Mouse (Mus musculus): Measurements from ENCODE around the gene Saa1. TPM values are rescaled to one million over a fixed set of nuclear protein-coding genes. Genes with fewer than 3 reads are reported as not detected.

Gene Saa1
- polyA plus RNA-seq, 1 experiment from 2014 or later = 0.59 TPM

DNA sequence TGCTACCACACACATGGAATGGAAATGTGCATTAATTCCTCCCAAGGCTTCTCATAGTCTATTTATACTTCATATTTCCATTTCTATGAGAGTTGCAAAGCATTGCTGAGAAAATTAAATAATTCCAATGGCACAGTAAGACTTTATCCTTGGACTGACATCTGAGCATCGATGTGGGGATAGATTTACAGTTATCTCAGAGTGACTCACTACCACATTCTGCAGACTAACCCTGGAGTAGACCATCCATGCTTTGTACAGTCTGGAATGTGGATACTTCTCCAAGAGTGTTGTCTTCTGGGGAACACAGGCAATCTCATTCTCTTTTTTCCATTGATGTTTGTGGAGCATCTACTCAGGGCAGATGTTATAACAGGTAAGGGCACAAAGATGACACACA, 15.2 kb downstream of the Saa1 start:
- no peak overlapping the region for H3K27ac ChIP-seq (ENCODE audit: low read length)
- no peak overlapping the region for H3K9ac ChIP-seq (replicated peaks; ENCODE audit: low read depth, low read length)
- no peak overlapping the region for H3K4me3 ChIP-seq (ENCODE audit: low read depth, low read length)
- H3K36me3 ChIP-seq (ENCODE audit: control insufficient read depth, insufficient read depth, low read length) = no peaks in the 10 kb centered on the region
- ATAC-seq (ENCODE audit: insufficient number of reproducible peaks, insufficient read depth, low FRiP score, low read depth) = no peak
- WGBS = 79% methylated on average over 1 of the region's 1 CpGs
- H3K9me3 ChIP-seq (ENCODE audit: control insufficient read depth, low read depth, low read length) = no peaks in the 10 kb centered on the region
- H3K27me3 ChIP-seq (ENCODE audit: control insufficient read depth, insufficient read depth, low read length) = no peaks in the 10 kb centered on the region
- no peaks in the 10 kb centered on the region for H3K4me1 ChIP-seq (ENCODE audit: control insufficient read depth, insufficient read depth, low read length)
- no peak overlapping the region for H3K4me2 ChIP-seq (replicated peaks; ENCODE audit: low read depth, low read length)

DNA sequence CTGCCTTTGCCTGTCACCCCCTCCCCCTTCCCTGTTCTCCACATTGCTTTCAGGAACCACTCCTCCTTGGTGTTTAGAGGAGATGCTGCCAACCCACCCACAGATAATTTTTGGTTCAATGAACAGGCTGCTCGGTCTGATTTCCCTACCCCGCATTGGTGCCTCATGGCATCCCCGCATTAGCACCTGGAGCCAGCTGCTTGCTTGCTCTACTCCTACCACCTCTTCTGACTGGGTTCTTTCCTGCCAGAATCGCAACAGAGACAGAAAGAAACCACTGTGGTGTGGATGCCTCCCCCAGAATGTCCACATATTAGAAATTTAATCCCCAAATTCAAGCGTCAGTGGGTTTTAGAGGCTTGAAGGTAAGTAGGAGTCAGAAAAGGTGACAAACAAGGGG, 18.4 kb downstream of the Saa1 start:
- Histone ChIP-seq H3K4me3 (ENCODE audit: low read depth, low read length) (no peak overlapping the region), H3K9ac (replicated peaks; ENCODE audit: low read depth, low read length) (no peak overlapping the region), H3K9me3 (ENCODE audit: control insufficient read depth, low read depth, low read length) (no peaks in the 10 kb centered on the region), H3K27ac (ENCODE audit: low read length) (no peak overlapping the region), H3K4me1 (ENCODE audit: control insufficient read depth, insufficient read depth, low read length) (no peaks in the 10 kb centered on the region), H3K27me3 (ENCODE audit: control insufficient read depth, insufficient read depth, low read length) (no peaks in the 10 kb centered on the region), H3K36me3 (ENCODE audit: control insufficient read depth, insufficient read depth, low read length) (no peaks in the 10 kb centered on the region), H3K4me2 (replicated peaks; ENCODE audit: low read depth, low read length) (no peak overlapping the region)
- ATAC-seq (ENCODE audit: insufficient number of reproducible peaks, insufficient read depth, low FRiP score, low read depth) = no peak
- WGBS = 67% methylated on average over 5 of the region's 5 CpGs

GRCm38 (mm10) chr7:46723849-46724248, 18.9 kb downstream of the Saa1 start:
- Histone ChIP-seq H3K36me3 (ENCODE audit: control insufficient read depth, insufficient read depth, low read length) (no peaks in the 10 kb centered on the region), H3K9ac (replicated peaks; ENCODE audit: low read depth, low read length) (no peak overlapping the region), H3K27me3 (ENCODE audit: control insufficient read depth, insufficient read depth, low read length) (no peaks in the 10 kb centered on the region), H3K4me1 (ENCODE audit: control insufficient read depth, insufficient read depth, low read length) (no peaks in the 10 kb centered on the region), H3K4me3 (ENCODE audit: low read depth, low read length) (no peak overlapping the region), H3K9me3 (ENCODE audit: control insufficient read depth, low read depth, low read length) (no peaks in the 10 kb centered on the region), H3K27ac (ENCODE audit: low read length) (no peak overlapping the region), H3K4me2 (replicated peaks; ENCODE audit: low read depth, low read length) (no peak overlapping the region)
- WGBS = 77% methylated on average over 3 of the region's 3 CpGs
- ATAC-seq (ENCODE audit: insufficient number of reproducible peaks, insufficient read depth, low FRiP score, low read depth) = no peak

DNA sequence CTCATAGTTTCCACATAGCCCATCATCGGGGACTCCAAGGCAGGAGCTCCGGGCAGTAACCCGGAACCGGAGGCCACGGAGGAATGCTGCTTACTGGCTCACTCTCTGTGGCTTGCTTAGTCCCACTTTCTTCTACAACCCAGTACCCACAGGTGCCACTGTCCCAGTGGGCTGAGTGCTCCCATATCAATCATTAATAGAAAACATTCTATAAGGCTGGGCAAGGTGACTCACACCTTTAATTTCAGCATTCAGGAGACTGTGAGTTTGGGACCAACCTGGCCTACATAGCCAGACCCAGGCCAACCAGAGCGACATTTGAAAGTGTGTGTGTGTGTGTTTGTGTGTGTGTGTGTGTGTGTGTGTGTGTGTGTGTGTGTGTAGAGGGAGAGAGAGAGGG, 19.4 kb downstream of the Saa1 start:
- H3K4me3 ChIP-seq (ENCODE audit: low read depth, low read length) = no peak overlapping the region
- no peak overlapping the region for H3K4me2 ChIP-seq (replicated peaks; ENCODE audit: low read depth, low read length)
- no peak for ATAC-seq (ENCODE audit: insufficient number of reproducible peaks, insufficient read depth, low FRiP score, low read depth)
- no peaks in the 10 kb centered on the region for H3K36me3 ChIP-seq (ENCODE audit: control insufficient read depth, insufficient read depth, low read length)
- no peak overlapping the region for H3K27ac ChIP-seq (ENCODE audit: low read length)
- 94% methylated on average over 6 of the region's 6 CpGs for WGBS
- no peaks in the 10 kb centered on the region for H3K9me3 ChIP-seq (ENCODE audit: control insufficient read depth, low read depth, low read length)
- no peaks in the 10 kb centered on the region for H3K27me3 ChIP-seq (ENCODE audit: control insufficient read depth, insufficient read depth, low read length)
- H3K9ac ChIP-seq (replicated peaks; ENCODE audit: low read depth, low read length) = no peak overlapping the region
- H3K4me1 ChIP-seq (ENCODE audit: control insufficient read depth, insufficient read depth, low read length) = no peaks in the 10 kb centered on the region

GRCm38 (mm10) chr7:46720460-46720859, 22.3 kb downstream of the Saa1 start:
- no peak overlapping the region for H3K4me3 ChIP-seq (ENCODE audit: low read depth, low read length)
- no peak overlapping the region for H3K27ac ChIP-seq (ENCODE audit: low read length)
- H3K4me1 ChIP-seq (ENCODE audit: control insufficient read depth, insufficient read depth, low read length) = no peaks in the 10 kb centered on the region
- no peaks in the 10 kb centered on the region for H3K36me3 ChIP-seq (ENCODE audit: control insufficient read depth, insufficient read depth, low read length)
- no peak overlapping the region for H3K4me2 ChIP-seq (replicated peaks; ENCODE audit: low read depth, low read length)
- no peak for ATAC-seq (ENCODE audit: insufficient number of reproducible peaks, insufficient read depth, low FRiP score, low read depth)
- H3K9me3 ChIP-seq (ENCODE audit: control insufficient read depth, low read depth, low read length) = no peaks in the 10 kb centered on the region
- WGBS = 71% methylated on average over 9 of the region's 9 CpGs
- no peak overlapping the region for H3K9ac ChIP-seq (replicated peaks; ENCODE audit: low read depth, low read length)
- no peaks in the 10 kb centered on the region for H3K27me3 ChIP-seq (ENCODE audit: control insufficient read depth, insufficient read depth, low read length)

GRCm38 (mm10) chr7:46719526-46719925, 23.3 kb downstream of the Saa1 start:
- H3K4me3 ChIP-seq (ENCODE audit: low read depth, low read length) = no peak overlapping the region
- no peak overlapping the region for H3K9ac ChIP-seq (replicated peaks; ENCODE audit: low read depth, low read length)
- no peak for ATAC-seq (ENCODE audit: insufficient number of reproducible peaks, insufficient read depth, low FRiP score, low read depth)
- H3K4me1 ChIP-seq (ENCODE audit: control insufficient read depth, insufficient read depth, low read length) = no peaks in the 10 kb centered on the region
- no peak overlapping the region for H3K4me2 ChIP-seq (replicated peaks; ENCODE audit: low read depth, low read length)
- H3K27ac ChIP-seq (ENCODE audit: low read length) = no peak overlapping the region
- 0 out of 2 replicates have a peak, but pooled peaks cover 3% of the 10 kb centered on the region for H3K27me3 ChIP-seq (ENCODE audit: control insufficient read depth, insufficient read depth, low read length)
- H3K36me3 ChIP-seq (ENCODE audit: control insufficient read depth, insufficient read depth, low read length) = no peaks in the 10 kb centered on the region
- 58% methylated on average over 7 of the region's 7 CpGs for WGBS
- H3K9me3 ChIP-seq (ENCODE audit: control insufficient read depth, low read depth, low read length) = no peaks in the 10 kb centered on the region

- Histone ChIP-seq H3K9me3 (ENCODE audit: control insufficient read depth, low read depth, low read length) (no peaks in the 10 kb centered on the region), H3K27me3 (ENCODE audit: control insufficient read depth, insufficient read depth, low read length) (0 out of 2 replicates have a peak, but pooled peaks cover 3% of the 10 kb centered on the region), H3K36me3 (ENCODE audit: control insufficient read depth, insufficient read depth, low read length) (no peaks in the 10 kb centered on the region), H3K4me1 (ENCODE audit: control insufficient read depth, insufficient read depth, low read length) (no peaks in the 10 kb centered on the region), H3K9ac (replicated peaks; ENCODE audit: low read depth, low read length) (no peak overlapping the region), H3K27ac (ENCODE audit: low read length) (no peak overlapping the region), H3K4me3 (ENCODE audit: low read depth, low read length) (no peak overlapping the region), H3K4me2 (replicated peaks; ENCODE audit: low read depth, low read length) (no peak overlapping the region)
- ATAC-seq (ENCODE audit: insufficient number of reproducible peaks, insufficient read depth, low FRiP score, low read depth) = no peak
- WGBS = 81% methylated on average over 7 of the region's 7 CpGs
Observed at GRCm38 (mm10) chr7:46718591-46719270, 24.0 kb downstream of the Saa1 start.

DNA sequence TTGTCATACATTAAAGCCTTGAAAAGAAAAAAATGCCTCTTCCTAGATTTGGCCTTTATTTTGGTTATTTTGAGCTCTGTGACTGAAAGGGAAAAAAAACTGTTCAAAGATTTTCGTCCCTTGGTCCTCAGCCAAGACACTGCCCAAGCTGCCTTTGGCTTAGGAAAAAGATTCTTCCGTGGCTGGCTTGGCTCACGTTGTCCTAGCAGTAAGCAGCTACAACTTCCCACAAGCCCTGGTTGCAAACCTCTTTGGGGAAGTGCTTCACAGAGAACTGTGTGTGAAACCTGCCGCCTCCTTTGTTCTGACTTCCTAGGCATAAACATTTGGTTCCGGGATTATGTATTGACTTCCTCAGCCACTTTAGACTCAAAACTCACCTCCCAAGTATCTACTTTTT, 25.9 kb downstream of the Saa1 start:
- no peak overlapping the region for H3K4me3 ChIP-seq (ENCODE audit: low read depth, low read length)
- H3K4me1 ChIP-seq (ENCODE audit: control insufficient read depth, insufficient read depth, low read length) = no peaks in the 10 kb centered on the region
- no peak for ATAC-seq (ENCODE audit: insufficient number of reproducible peaks, insufficient read depth, low FRiP score, low read depth)
- no peaks in the 10 kb centered on the region for H3K36me3 ChIP-seq (ENCODE audit: control insufficient read depth, insufficient read depth, low read length)
- 0 out of 2 replicates have a peak, but pooled peaks cover 3% of the 10 kb centered on the region for H3K27me3 ChIP-seq (ENCODE audit: control insufficient read depth, insufficient read depth, low read length)
- H3K4me2 ChIP-seq (replicated peaks; ENCODE audit: low read depth, low read length) = no peak overlapping the region
- 40% methylated on average over 5 of the region's 5 CpGs for WGBS
- H3K9me3 ChIP-seq (ENCODE audit: control insufficient read depth, low read depth, low read length) = no peaks in the 10 kb centered on the region
- no peak overlapping the region for H3K9ac ChIP-seq (replicated peaks; ENCODE audit: low read depth, low read length)
- H3K27ac ChIP-seq (ENCODE audit: low read length) = no peak overlapping the region

GRCm38 (mm10) chr7:46715600-46715999, 27.2 kb downstream of the Saa1 start, which contains the start of gene Saa3:
Gene Saa3 (minus strand): TSS chr7:46715700.
- Histone ChIP-seq H3K4me2 (replicated peaks; ENCODE audit: low read depth, low read length) (no peak within 1 kb of the TSS), H3K4me3 (ENCODE audit: low read depth, low read length) (no peak within 1 kb of the TSS), H3K4me1 (ENCODE audit: control insufficient read depth, insufficient read depth, low read length) (no peaks in the 10 kb centered on the region), H3K27ac (ENCODE audit: low read length) (no peak within 1 kb of the TSS), H3K9ac (replicated peaks; ENCODE audit: low read depth, low read length) (no peak within 1 kb of the TSS), H3K9me3 (ENCODE audit: control insufficient read depth, low read depth, low read length) (no peaks in the 10 kb centered on the region), H3K27me3 (ENCODE audit: control insufficient read depth, insufficient read depth, low read length) (0 out of 2 replicates have a peak, but pooled peaks cover 3% of the 10 kb centered on the region), H3K36me3 (ENCODE audit: control insufficient read depth, insufficient read depth, low read length) (no peaks in the 10 kb centered on the region)
- 82% methylated on average over 5 of the region's 5 CpGs for WGBS
- ATAC-seq (ENCODE audit: insufficient number of reproducible peaks, insufficient read depth, low FRiP score, low read depth) = no peak
